Mouse (Mus musculus) mouse embryonic stem cell (cell line): ENCODE results near the gene Aaed1.
"Not testable (repeated sequence)": the region's sequence is repeated elsewhere in the genome, so short reads cannot be mapped to it uniquely, and the experiment has no call there.

ENCODE experiments used
- in situ Hi-C, 2 experiments: fragments of 300-500 bp; cut with MboI; formaldehyde crosslinking; loops; 1 replicate in 1 of 2; 3 replicates in 1 of 2; pipeline ENCODE4 v1.14.3; 2019 to 2020; ENCODE audit warnings: low sequenced_read_pairs in 2 of 2, low pct_unique_long_range_greater_than_20kb in 1 of 2, mixed read lengths in 1 of 2; ENCODE audit not compliant: unreplicated experiment in 1 of 2

Aaed1 gene

GRCm38 (mm10) chr13:64258516-64258821 lies 54.0 kb downstream of the Aaed1 start:
- in situ Hi-C loops: no loop called here

- in situ Hi-C loops: no loop called here
Observed at GRCm38 (mm10) chr13:64257814-64258515, 54.5 kb downstream of the Aaed1 start.

GRCm38 (mm10) chr13:64257010-64257813 lies 55.3 kb downstream of the Aaed1 start:
- in situ Hi-C loops: no loop called here

GRCm38 (mm10) chr13:64254185-64254584 lies 58.3 kb downstream of the Aaed1 start:
- in situ Hi-C loops: not testable (repeated sequence)

GRCm38 (mm10) chr13:64253697-64254096 lies 58.8 kb downstream of the Aaed1 start:
- in situ Hi-C loops: no loop called here

GRCm38 (mm10) chr13:64252147-64252546 lies 60.4 kb downstream of the Aaed1 start:
- in situ Hi-C loops: no loop called here

- in situ Hi-C loops: no loop called here
Observed at GRCm38 (mm10) chr13:64250363-64250762, 62.1 kb downstream of the Aaed1 start.

- in situ Hi-C loops: no loop called here
Observed at GRCm38 (mm10) chr13:64248775-64249524, 63.6 kb downstream of the Aaed1 start.

GRCm38 (mm10) chr13:64248161-64248774 lies 64.2 kb downstream of the Aaed1 start:
- in situ Hi-C loops: no loop called here

GRCm38 (mm10) chr13:64246106-64246505 lies 66.4 kb downstream of the Aaed1 start:
- in situ Hi-C loops: no loop called here

GRCm38 (mm10) chr13:64244685-64245261 lies 67.7 kb downstream of the Aaed1 start:
- in situ Hi-C loops: no loop called here

GRCm38 (mm10) chr13:64242721-64243120 lies 69.8 kb downstream of the Aaed1 start:
- in situ Hi-C loops: no loop called here

GRCm38 (mm10) chr13:64240626-64241025 lies 71.9 kb downstream of the Aaed1 start:
- in situ Hi-C loops: no loop called here

GRCm38 (mm10) chr13:64237681-64238157 lies 74.8 kb downstream of the Aaed1 start:
- in situ Hi-C loops: no loop called here

- in situ Hi-C loops: no loop called here
Observed at GRCm38 (mm10) chr13:64237000-64237680, 75.4 kb downstream of the Aaed1 start.

- in situ Hi-C loops: no loop called here
Observed at GRCm38 (mm10) chr13:64235777-64236176, 76.7 kb downstream of the Aaed1 start.

- in situ Hi-C loops: no loop called here
Observed at GRCm38 (mm10) chr13:64235062-64235715, 77.3 kb downstream of the Aaed1 start.
